Mouse (Mus musculus) ES-E14 (cell line): Measurements from ENCODE around the gene Nolc1. TPM values are rescaled to one million over a fixed set of nuclear protein-coding genes. Genes with fewer than 3 reads are reported as not detected.

ENCODE experiments used
- DNase-seq: peaks from one replicate; pipeline ENCODE4 v3.0.0-alpha.2; 2013; ENCODE audit warnings: low read depth, low spot score
- H3K27ac ChIP-seq: 2 replicates; pipeline ENCODE4 v1.5.1; 2012; ENCODE audit warnings: low read depth, mild to moderate bottlenecking, low read length, moderate library complexity, mixed read lengths; ENCODE audit not compliant: poor library complexity, insufficient read depth, severe bottlenecking
- H3K36me3 ChIP-seq: 2 replicates; pipeline ENCODE4 v1.6.1; 2012; ENCODE audit warnings: mild to moderate bottlenecking, low read length, moderate library complexity, mixed read lengths; ENCODE audit not compliant: control insufficient read depth, poor library complexity, insufficient read depth, severe bottlenecking
- H3K4me1 ChIP-seq, 2 experiments: fragments of 150-350 bp in 1 of 2; sonication (generic) in 1 of 2; 2 replicates each; pipeline ENCODE4 v1.6.1; 2012; ENCODE audit warnings: low read length in 2 of 2, mild to moderate bottlenecking in 1 of 2, mixed read lengths in 1 of 2; ENCODE audit not compliant: control insufficient read depth in 2 of 2, insufficient read depth in 2 of 2, poor library complexity in 1 of 2
- H3K4me3 ChIP-seq, 2 experiments: fragments of 150-350 bp in 1 of 2; sonication (generic) in 1 of 2; 2 replicates each; pipeline ENCODE4 v1.5.1; 2012; ENCODE audit warnings: low read length in 2 of 2, low read depth in 1 of 2, mild to moderate bottlenecking in 1 of 2, mixed read lengths in 1 of 2; ENCODE audit not compliant: insufficient read depth in 1 of 2, poor library complexity in 1 of 2, severe bottlenecking in 1 of 2
- H3K9ac ChIP-seq: 2 replicates; pipeline ENCODE4 v1.6.1; 2012; ENCODE audit warnings: low read depth, mild to moderate bottlenecking, low read length, mixed read lengths; ENCODE audit not compliant: poor library complexity, insufficient read depth, severe bottlenecking
- H3K9me3 ChIP-seq: fragments of 150-350 bp; sonication (generic); 2 replicates; pipeline ENCODE4 v1.6.1; 2012; ENCODE audit warnings: low read depth, mild to moderate bottlenecking, low read length; ENCODE audit not compliant: control insufficient read depth, insufficient read depth
- CHD2 ChIP-seq: IDR thresholded peaks from 2 replicates; pipeline ENCODE4 v1.6.1; 2014; ENCODE audit warnings: mild to moderate bottlenecking, low read depth, low read length, inconsistent platforms
- HCFC1 ChIP-seq: IDR thresholded peaks from 2 replicates; pipeline ENCODE4 v1.6.1; 2012; ENCODE audit warnings: low read length, inconsistent platforms, borderline replicate concordance; ENCODE audit not compliant: insufficient read depth
- MAFK ChIP-seq: IDR thresholded peaks from 2 replicates; pipeline ENCODE4 v1.6.1; 2014; ENCODE audit warnings: mild to moderate bottlenecking, low read depth, low read length, inconsistent platforms; ENCODE audit not compliant: insufficient read depth
- ZC3H11A ChIP-seq: IDR thresholded peaks from 2 replicates; pipeline ENCODE4 v1.6.1; 2012; ENCODE audit warnings: low read depth, mild to moderate bottlenecking, inconsistent platforms, low read length, borderline replicate concordance
- ZNF384 ChIP-seq: IDR thresholded peaks from 2 replicates; pipeline ENCODE4 v1.6.1; 2012; ENCODE audit warnings: low read depth, low read length, inconsistent platforms
- in situ Hi-C, 2 experiments: fragments of 600-800 bp; cut with MboI; formaldehyde crosslinking; loops; one replicate each; pipeline ENCODE4 v1.15.1; 2025; ENCODE audit warnings: low sequenced_read_pairs in 2 of 2, inconsistent platforms in 1 of 2; ENCODE audit not compliant: unreplicated experiment in 2 of 2
- total RNA-seq: library from RNA; depleted of rRNA; stranded (reverse); fragments of 300-350 nt; gene quantifications from 2 replicates; pipeline ENCODE4 v1.2.3, GENCODE M21; 2012

Nolc1 gene
- total RNA-seq, 1 experiment = 140 TPM

DNA sequence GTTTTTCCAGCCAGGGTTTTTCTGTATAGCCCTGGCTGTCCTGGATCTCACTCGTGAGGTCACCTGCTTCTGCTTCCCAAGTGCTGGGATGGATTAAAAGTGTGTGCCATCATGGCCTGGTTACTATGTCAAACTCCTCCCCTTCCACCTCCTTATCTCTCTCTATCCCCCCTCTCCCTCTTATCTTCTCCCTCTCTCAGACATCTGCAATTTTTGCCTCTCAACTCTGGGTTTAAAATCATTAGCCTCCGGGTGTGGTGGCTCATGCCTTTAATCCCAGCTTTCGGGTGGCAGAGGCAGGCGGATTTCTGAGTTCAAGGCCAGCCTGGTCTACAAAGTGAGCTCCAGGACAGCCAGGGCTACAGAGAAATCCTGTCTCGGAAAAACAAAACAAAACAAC lies 1.4 kb upstream of the Nolc1 start:
- Histone ChIP-seq H3K27ac (peak overlapping the region; percentile 61; the same call in 1 of the 2 replicates), H3K9ac (peak overlapping the region; percentile 42; the same call in 1 of the 2 replicates), H3K36me3 (peaks cover 45% of the 10 kb centered on the region), H3K4me1 (peaks cover 12 to 24% of the 10 kb centered on the region in 2 experiments), H3K9me3 (no peaks in the 10 kb centered on the region), H3K4me3 (no peak overlapping the region)
- in situ Hi-C loops = no loop called here
- no peak for DNase-seq
- TF ChIP-seq CHD2 = no peak
- no peak for TF ChIP-seq ZC3H11A
- no peak for TF ChIP-seq ZNF384
- TF ChIP-seq HCFC1 = no peak
- no peak for TF ChIP-seq MAFK

DNA sequence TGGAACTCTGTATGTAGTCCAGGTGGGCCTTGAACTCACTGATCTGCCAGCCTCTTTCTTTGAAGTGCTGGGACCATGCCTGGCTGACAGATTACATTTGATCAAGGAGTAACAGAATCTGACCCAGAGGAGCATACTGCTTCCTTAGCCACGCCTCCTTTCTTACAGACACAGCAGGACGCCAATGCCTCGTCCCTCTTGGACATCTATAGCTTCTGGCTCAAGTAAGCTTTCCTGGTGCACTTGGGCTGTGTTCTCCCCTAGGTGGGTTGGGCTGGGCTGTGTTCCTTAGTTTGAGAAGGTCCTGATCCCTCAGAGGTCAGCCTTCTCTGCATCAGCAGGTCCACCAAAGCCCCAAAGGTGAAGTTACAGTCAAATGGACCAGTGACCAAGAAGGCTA lies 2.9 kb downstream of the Nolc1 start:
- H3K9ac ChIP-seq = no peak overlapping the region
- in situ Hi-C loops = no loop called here
- DNase-seq = no peak
- peaks cover 57% of the 10 kb centered on the region for H3K36me3 ChIP-seq
- H3K27ac ChIP-seq = no peak overlapping the region
- TF ChIP-seq ZC3H11A = no peak
- no peak for TF ChIP-seq CHD2
- TF ChIP-seq ZNF384 = no peak
- no peak for TF ChIP-seq MAFK
- TF ChIP-seq HCFC1 = no peak
- H3K4me1 ChIP-seq = peaks cover 7 to 12% of the 10 kb centered on the region in 2 experiments; a peak in 3 of 4 replicates
- H3K9me3 ChIP-seq = no peaks in the 10 kb centered on the region
- no peak overlapping the region for H3K4me3 ChIP-seq

DNA sequence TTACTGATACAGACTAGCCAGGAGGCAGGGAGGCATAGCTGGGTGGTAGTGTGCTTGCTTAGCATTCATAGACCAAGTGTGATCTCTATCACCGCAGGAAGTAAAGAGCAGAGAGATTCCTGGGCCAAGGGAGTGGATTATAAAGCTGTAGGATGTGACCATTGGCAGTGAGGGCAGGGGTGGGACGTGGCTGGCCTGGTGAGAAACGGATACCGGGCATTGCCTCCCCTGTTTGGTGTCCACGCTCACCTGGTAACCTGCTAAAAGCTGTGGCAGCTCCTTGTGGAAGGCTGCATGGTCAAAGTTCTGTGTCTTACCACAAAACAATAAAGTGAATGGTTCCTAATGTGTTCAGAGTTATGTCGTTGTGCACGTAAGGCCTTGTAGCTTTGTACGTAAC lies 9.5 kb downstream of the Nolc1 start:
- Histone ChIP-seq H3K36me3 (peaks cover 48% of the 10 kb centered on the region), H3K9ac (no peak overlapping the region), H3K4me3 (no peak overlapping the region), H3K27ac (no peak overlapping the region), H3K9me3 (no peaks in the 10 kb centered on the region), H3K4me1 (peaks cover 0 to 3% of the 10 kb centered on the region in 2 experiments; a peak in 1 of 4 replicates)
- in situ Hi-C loops = no loop called here
- TF ChIP-seq CHD2 (no peak), HCFC1 (no peak), MAFK (no peak), ZC3H11A (no peak), ZNF384 (no peak)
- DNase-seq = no peak

DNA sequence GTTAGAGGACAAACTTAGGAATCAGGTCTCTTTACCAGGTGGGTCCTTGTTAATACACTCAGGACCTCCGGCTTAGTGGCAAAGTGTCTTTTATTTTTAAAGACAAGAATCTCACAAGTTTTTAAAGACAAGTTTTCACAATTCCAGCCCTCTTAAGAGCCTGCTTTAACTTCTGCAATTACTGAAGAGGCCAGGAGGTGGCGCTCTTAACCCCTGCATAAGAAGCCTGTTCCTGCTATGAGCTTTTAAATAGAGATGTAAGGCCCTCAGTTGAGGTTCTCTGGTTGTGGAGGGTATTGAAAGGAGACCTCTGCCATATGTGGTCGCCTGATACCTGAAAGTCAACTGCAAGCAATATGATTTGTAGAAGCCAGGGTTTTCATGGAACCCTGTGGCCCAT lies 10.7 kb downstream of the Nolc1 start:
- no peak overlapping the region for H3K4me3 ChIP-seq
- no peak for TF ChIP-seq ZNF384
- no peak for TF ChIP-seq ZC3H11A
- no peak for TF ChIP-seq CHD2
- no peak for TF ChIP-seq MAFK
- no peak for TF ChIP-seq HCFC1
- H3K9me3 ChIP-seq = no peaks in the 10 kb centered on the region
- no peak overlapping the region for H3K27ac ChIP-seq
- H3K4me1 ChIP-seq = peaks cover 0 to 3% of the 10 kb centered on the region in 2 experiments; a peak in 1 of 4 replicates
- peaks cover 37% of the 10 kb centered on the region for H3K36me3 ChIP-seq
- no peak overlapping the region for H3K9ac ChIP-seq
- in situ Hi-C loops = no loop called here
- DNase-seq = peak; percentile 78

DNA sequence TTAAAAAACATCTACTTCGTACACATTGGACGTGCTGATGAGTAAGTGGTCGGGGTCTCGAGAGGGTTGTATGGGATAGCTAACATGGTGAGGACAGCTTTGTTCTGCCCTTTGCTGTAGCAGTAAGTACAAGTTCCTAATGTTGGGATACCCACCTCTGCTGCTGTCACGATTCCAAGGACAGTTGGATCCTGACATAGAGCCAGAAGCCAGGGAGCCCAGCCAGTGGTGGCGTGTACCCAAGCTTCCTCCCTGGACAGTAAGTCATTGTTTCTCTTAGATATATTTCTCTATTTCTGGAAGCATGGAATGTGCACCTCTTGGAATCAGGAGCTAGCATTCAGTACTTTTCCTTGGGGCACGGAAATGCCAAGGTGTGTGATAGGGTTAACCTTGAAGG lies 12.2 kb downstream of the Nolc1 start:
- peaks cover 0 to 3% of the 10 kb centered on the region in 2 experiments; a peak in 1 of 4 replicates for H3K4me1 ChIP-seq
- in situ Hi-C loops = no loop called here
- H3K4me3 ChIP-seq = no peak overlapping the region
- no peak overlapping the region for H3K27ac ChIP-seq
- no peak overlapping the region for H3K9ac ChIP-seq
- no peak for DNase-seq
- TF ChIP-seq ZC3H11A (no peak), CHD2 (no peak), ZNF384 (no peak), MAFK (no peak), HCFC1 (no peak)
- no peaks in the 10 kb centered on the region for H3K9me3 ChIP-seq
- H3K36me3 ChIP-seq = peaks cover 23% of the 10 kb centered on the region
